Mouse (Mus musculus): ENCODE data around the gene Pnrc1. TPM values are rescaled to one million over a fixed set of nuclear protein-coding genes. Genes with fewer than 3 reads are reported as not detected.

The Pnrc1 gene
- 683 to 784 TPM (median 758 TPM) in 4 replicates for total RNA-seq (2023)

GRCm38 (mm10) chr4:33290002-33290401 is at the start of gene Pnrc1:
Gene Pnrc1, minus strand, starts transcription at chr4:33290163.

GRCm38 (mm10) chr4:33309764-33310757 is 20.1 kb upstream of the Pnrc1 start, which contains the start of gene Rngtt:
Gene Rngtt, plus strand, starts transcription at chr4:33310311.

GRCm38 (mm10) chr4:33208881-33209841 is 80.8 kb downstream of the Pnrc1 start, which contains the start of gene Srsf12:
Gene Srsf12, plus strand, starts transcription at chr4:33208991.

Other genes with a start within 250 kb of the Pnrc1 start
- gene Gabrr2, start 227.2 kb downstream of the Pnrc1 start, total RNA-seq (2023), result 2.9 TPM in 1 of 4 replicates, not detected in the others
- gene Gabrr1, start 157.6 kb downstream of the Pnrc1 start, total RNA-seq (2023), result not detected in 4 replicates
- gene Pm20d2, start 100.4 kb downstream of the Pnrc1 start, total RNA-seq (2023), result 0.57 TPM in 1 of 4 replicates, not detected in the others
- 0.24 TPM in 1 of 4 replicates, not detected in the others for gene Srsf12, start 81.2 kb downstream of the Pnrc1 start, total RNA-seq (2023)
- gene Rngtt, start 20.1 kb upstream of the Pnrc1 start, total RNA-seq (2023), result 38.2 to 47.6 TPM (median 43.4 TPM) in 4 replicates